Mouse (Mus musculus) liver, embryonic 14.5 days (tissue): ENCODE measurements around the gene Gpr132. TPM values are rescaled to one million over a fixed set of nuclear protein-coding genes. Genes with fewer than 3 reads are reported as not detected.

ENCODE experiments used
- ATAC-seq: fragments of 200-750 bp; cut with Nextera tagmentation; 2 replicates; pipeline ENCODE4 v1.8.0; 2017; ENCODE audit warnings: moderate number of reproducible peaks, mild to moderate bottlenecking, moderate library complexity; ENCODE audit not compliant: insufficient read depth
- DNase-seq, 3 experiments: peaks; one replicate each; pipeline ENCODE4 v3.0.0-alpha.2; 2012 to 2013; ENCODE audit warnings: low read depth in 3 of 3, low spot score in 3 of 3
- H3K27ac ChIP-seq: fragments of 300-500 bp; sonication (generic); 2 replicates; pipeline ENCODE4 v1.5.1; 2014; ENCODE audit warnings: moderate library complexity, mild to moderate bottlenecking, control low read depth, inconsistent platforms
- H3K27me3 ChIP-seq: fragments of 300-500 bp; sonication (generic); 2 replicates; pipeline ENCODE4 v1.6.1; 2014; ENCODE audit warnings: mild to moderate bottlenecking, low read length, moderate library complexity; ENCODE audit not compliant: control insufficient read depth, insufficient read depth
- H3K36me3 ChIP-seq: fragments of 300-500 bp; sonication (generic); replicated peaks from 2 replicates; pipeline ENCODE4 v1.6.1; 2014; ENCODE audit warnings: low read depth; ENCODE audit not compliant: control insufficient read depth, insufficient read depth
- H3K4me1 ChIP-seq, 2 experiments: fragments of 200-500 bp in 1 of 2; fragments of 300-500 bp in 1 of 2; sonication (generic) in 1 of 2; replicated peaks; 2 replicates each; pipeline ENCODE4 v1.6.1; 2012 to 2014; ENCODE audit warnings: antibody characterized with exemption in 1 of 2, inconsistent platforms in 1 of 2, low read length in 1 of 2; ENCODE audit not compliant: control insufficient read depth in 2 of 2, insufficient read depth in 2 of 2
- H3K4me2 ChIP-seq: fragments of 300-500 bp; sonication (generic); 2 replicates; pipeline ENCODE4 v1.6.1; 2014; ENCODE audit warnings: low read depth, mild to moderate bottlenecking, control low read depth, moderate library complexity
- H3K4me3 ChIP-seq, 2 experiments: fragments of 200-500 bp in 1 of 2; fragments of 300-500 bp in 1 of 2; sonication (generic) in 1 of 2; 2 replicates each; pipeline ENCODE4 v1.5.1; 2012 to 2014; ENCODE audit warnings: low read depth in 2 of 2, low read length in 2 of 2, mild to moderate bottlenecking in 2 of 2, control low read depth in 1 of 2, inconsistent platforms in 1 of 2, moderate library complexity in 1 of 2; ENCODE audit not compliant: insufficient read depth in 1 of 2
- H3K9ac ChIP-seq: fragments of 300-500 bp; sonication (generic); replicated peaks from 2 replicates; pipeline ENCODE4 v1.6.1; 2014; ENCODE audit warnings: mild to moderate bottlenecking, control low read depth, moderate library complexity
- H3K9me3 ChIP-seq: fragments of 300-500 bp; sonication (generic); 2 replicates; pipeline ENCODE4 v1.6.1; 2016; ENCODE audit warnings: low read length, mixed read lengths; ENCODE audit not compliant: control insufficient read depth
- CTCF ChIP-seq: IDR thresholded peaks from 2 replicates; pipeline ENCODE4 v1.5.1; 2016; ENCODE audit warnings: antibody characterized with exemption, low read depth, control low read depth
- EP300 ChIP-seq: IDR thresholded peaks from 2 replicates; pipeline ENCODE4 v1.6.1; 2016; ENCODE audit warnings: antibody characterized with exemption, low read depth
- WGBS: fragments of 180-500 bp; shearing (Covaris S2); extraction: QIAGEN DNeasy Blood & Tissue Kit; methylation state at CpG from one replicate; pipeline ENCODE4 v1.1.7; 2014; ENCODE audit not compliant: insufficient replicate concordance; 5-methylcytosine and 5-hydroxymethylcytosine counted together
- polyA plus RNA-seq, 2 experiments: library from polyadenylated mRNA; depleted of rRNA in 1 of 2; stranded (reverse) in 1 of 2; unstranded in 1 of 2; fragments of >200 nt; fragmentation: Nextera tagmentation in 1 of 2; extraction: Ambion mirVana in 1 of 2; gene quantifications; 2 replicates each; pipeline versions ENCODE4 v1.2.1 to v1.2.3; 2012 to 2014

Gene Gpr132
- 0.30 and 0.51 TPM in 2 replicates for polyA plus RNA-seq (2012; rRNA removed)
- 0.16 and 0.27 TPM in 2 replicates for polyA plus RNA-seq (2014; fragmentation: Nextera tagmentation; extraction: Ambion mirVana)

DNA sequence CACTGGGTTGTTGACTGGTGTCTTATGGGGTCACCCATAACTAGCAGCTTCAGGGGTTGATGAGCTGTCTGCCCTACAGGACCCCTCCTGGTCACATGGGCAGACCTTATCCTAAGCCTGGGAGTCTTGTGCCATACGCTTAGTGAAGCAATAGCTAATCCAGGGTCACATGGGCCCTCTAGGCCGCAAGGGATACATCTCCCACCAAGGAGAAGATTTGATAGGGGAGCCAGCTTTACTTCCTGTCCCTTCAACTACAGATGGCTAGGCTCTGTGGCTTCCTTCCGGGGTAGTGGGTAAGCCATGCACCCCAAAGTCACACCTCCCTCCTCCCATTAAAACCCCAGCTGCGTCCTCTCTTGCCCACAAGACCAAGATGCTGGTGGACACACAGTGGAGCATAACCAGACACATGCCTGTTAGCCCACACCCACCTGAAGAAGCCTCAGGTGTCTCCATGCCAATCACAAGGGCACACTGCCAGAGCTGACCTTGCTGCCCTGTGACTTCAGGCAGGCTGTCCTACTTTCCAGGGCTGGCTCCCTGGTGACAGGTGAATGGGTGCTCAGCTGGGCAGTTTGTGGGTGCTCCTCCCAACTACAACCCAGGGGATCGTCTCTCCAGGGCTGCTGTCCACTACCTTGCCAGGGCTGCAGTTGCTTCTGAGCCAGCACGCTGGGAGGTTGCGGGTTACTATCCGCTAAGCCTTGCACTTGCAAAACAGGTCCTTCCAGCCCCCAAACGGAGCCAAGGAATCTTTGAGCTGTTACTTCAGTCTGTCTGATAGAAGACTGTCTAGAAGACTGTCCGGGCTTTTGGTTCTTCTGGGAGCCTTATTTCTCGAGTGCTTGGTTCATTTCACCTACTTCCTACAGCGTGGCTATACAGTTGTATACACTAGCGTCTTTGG lies at the start of gene Gpr132:
Gpr132 (minus strand) TSS at position 51 of the 910 bp plus-strand sequence.
- DNase-seq (no peak), ATAC-seq (no peak)
- H3K27me3 ChIP-seq: no peaks in the 10 kb centered on the region; the same call in 1 of the 2 replicates
- TF ChIP-seq CTCF (no peak), EP300 (no peak)
- 47% methylated on average over 13 of the region's 13 CpGs for WGBS
- no peaks in the 10 kb centered on the region for H3K36me3 ChIP-seq
- H3K9me3 ChIP-seq: no peaks in the 10 kb centered on the region
- H3K27ac ChIP-seq: no peak within 1 kb of the TSS
- no peak within 1 kb of the TSS for H3K4me3 ChIP-seq
- no peak within 1 kb of the TSS for H3K9ac ChIP-seq
- H3K4me1 ChIP-seq: peaks cover 0 to 7% of the 10 kb centered on the region in 2 experiments; a peak in 2 of 4 replicates
- no peak within 1 kb of the TSS for H3K4me2 ChIP-seq

DNA sequence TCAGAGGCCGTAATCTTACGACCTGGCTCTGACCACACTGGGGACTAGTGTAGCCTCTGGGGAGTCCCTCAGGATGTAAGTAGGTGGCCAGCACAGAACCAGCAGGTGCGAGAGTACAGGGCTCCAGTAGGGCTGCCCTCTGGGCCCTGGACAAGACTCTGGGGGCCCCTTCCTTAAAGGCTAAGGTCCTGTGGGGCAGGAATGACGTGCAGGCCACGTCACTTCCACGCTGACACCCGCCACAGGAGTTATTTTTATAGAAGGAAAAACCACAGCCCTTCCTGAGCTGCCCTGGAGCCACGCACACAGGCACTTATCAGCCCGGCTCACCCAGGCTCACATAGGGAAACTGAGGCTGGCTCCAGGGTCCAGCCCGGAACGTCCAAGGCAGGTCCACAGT lies 49.5 kb upstream of the Gpr132 start:
- WGBS: 20% methylated on average over 11 of the region's 11 CpGs

DNA sequence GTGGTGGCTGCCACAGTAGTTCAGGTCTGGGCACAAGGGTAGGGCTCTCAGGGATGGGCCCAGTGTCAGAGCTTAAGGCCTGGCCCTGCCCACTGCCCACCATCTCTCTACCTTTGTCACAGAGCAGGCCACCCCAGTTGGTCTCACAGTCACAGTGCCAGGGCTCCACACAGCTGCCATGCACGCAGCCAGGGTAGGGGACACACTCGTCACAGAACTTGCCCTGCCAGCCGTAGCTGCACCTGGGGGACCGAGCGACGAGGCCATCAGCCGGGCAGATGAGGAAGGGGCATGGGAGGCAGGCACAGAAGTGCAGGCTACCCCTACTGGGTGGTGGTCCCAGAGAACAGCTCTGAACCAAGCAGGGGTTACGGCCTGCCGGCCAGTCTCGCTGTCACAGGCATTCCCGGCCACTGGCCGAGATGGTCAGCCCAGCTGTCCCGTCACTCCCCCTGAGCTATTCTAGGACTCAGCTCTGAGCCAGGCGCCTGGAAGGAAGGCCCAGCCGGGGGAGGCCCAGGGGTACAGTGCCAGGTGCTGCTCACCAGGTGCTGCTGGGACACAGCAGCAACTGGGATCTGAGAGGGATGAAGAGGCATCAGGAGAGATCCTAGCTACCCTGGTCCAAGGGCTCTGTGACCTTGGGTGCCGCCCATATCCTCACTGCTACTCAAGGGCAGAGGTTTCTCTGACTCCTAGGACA lies 48.8 kb upstream of the Gpr132 start:
- WGBS: 71% methylated on average over 16 of the region's 16 CpGs
- Histone ChIP-seq H3K9me3 (no peaks in the 10 kb centered on the region), H3K27me3 (no peaks in the 10 kb centered on the region), H3K4me2 (no peak overlapping the region), H3K4me3 (no peak overlapping the region), H3K9ac (no peak overlapping the region), H3K36me3 (no peaks in the 10 kb centered on the region), H3K4me1 (no peaks in the 10 kb centered on the region), H3K27ac (no peak overlapping the region)
- ATAC-seq (no peak), DNase-seq (no peak)
- TF ChIP-seq EP300 (no peak), CTCF (no peak)

More for the DNA sequence above, 49.5 kb upstream of the Gpr132 start:
- Histone ChIP-seq H3K4me1 (no peaks in the 10 kb centered on the region), H3K36me3 (no peaks in the 10 kb centered on the region), H3K4me3 (no peak overlapping the region), H3K27me3 (no peaks in the 10 kb centered on the region), H3K9me3 (no peaks in the 10 kb centered on the region), H3K27ac (no peak overlapping the region), H3K9ac (no peak overlapping the region), H3K4me2 (no peak overlapping the region)
- no peak for ATAC-seq
- TF ChIP-seq EP300: no peak
- TF ChIP-seq CTCF: no peak
- DNase-seq: no peak

DNA sequence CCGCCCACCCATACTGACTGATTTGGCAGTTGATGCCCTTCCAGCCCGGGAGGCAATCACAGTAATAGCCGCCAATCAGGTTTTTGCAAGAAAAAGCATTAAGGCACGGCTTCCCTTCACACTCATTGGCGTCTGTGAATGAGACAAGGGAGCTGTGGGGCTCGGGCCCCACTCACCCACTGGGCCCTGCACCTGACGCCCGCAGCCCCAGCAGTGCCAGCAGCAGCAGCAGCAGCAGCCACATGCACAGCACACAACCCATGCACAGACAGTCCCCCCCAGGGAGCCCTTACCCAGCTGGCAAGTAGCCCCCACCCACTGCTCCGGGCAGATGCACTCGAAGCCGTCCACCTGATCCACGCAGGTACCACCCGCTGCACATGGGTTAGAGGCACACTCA lies 47.6 kb upstream of the Gpr132 start:
- no peak for DNase-seq
- Histone ChIP-seq H3K4me3 (no peak overlapping the region), H3K27me3 (no peaks in the 10 kb centered on the region), H3K36me3 (no peaks in the 10 kb centered on the region), H3K4me2 (no peak overlapping the region), H3K9ac (no peak overlapping the region), H3K27ac (no peak overlapping the region), H3K4me1 (no peaks in the 10 kb centered on the region), H3K9me3 (no peaks in the 10 kb centered on the region)
- 68% methylated on average over 13 of the region's 13 CpGs for WGBS
- TF ChIP-seq CTCF (no peak), EP300 (no peak)
- ATAC-seq: no peak

DNA sequence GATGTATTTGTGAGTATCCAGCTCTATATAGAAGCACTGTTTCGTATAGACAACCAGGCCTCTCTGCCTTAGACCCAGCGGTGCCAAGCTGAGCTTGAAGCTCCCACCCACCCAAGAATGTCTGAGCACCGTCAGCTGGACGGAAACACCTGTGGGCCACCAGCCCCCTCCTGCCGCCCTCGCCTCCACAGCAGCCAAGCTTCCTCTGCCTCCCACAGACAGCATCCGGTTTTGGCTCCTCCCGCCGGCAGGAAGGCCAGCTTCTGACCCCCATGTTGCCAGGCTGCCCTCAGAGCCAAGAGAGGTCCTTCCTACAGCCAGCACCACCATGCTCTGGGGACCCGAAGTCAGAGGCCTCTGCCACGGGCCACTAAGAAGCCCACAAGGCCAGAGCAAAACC lies 46.5 kb upstream of the Gpr132 start:
- no peaks in the 10 kb centered on the region for H3K36me3 ChIP-seq
- no peaks in the 10 kb centered on the region for H3K27me3 ChIP-seq
- H3K4me2 ChIP-seq: no peak overlapping the region
- WGBS: 46% methylated on average over 11 of the region's 11 CpGs
- no peak overlapping the region for H3K4me3 ChIP-seq
- no peak for ATAC-seq
- no peaks in the 10 kb centered on the region for H3K9me3 ChIP-seq
- no peaks in the 10 kb centered on the region for H3K4me1 ChIP-seq
- no peak overlapping the region for H3K27ac ChIP-seq
- DNase-seq: no peak
- no peak for TF ChIP-seq CTCF
- TF ChIP-seq EP300: no peak
- no peak overlapping the region for H3K9ac ChIP-seq
